Mouse (Mus musculus): ENCODE data around the gene Bricd5. TPM values are rescaled to one million over a fixed set of nuclear protein-coding genes. Genes with fewer than 3 reads are reported as not detected.

The Bricd5 gene
- polyA plus RNA-seq, 1 experiment = 2.3 TPM

DNA sequence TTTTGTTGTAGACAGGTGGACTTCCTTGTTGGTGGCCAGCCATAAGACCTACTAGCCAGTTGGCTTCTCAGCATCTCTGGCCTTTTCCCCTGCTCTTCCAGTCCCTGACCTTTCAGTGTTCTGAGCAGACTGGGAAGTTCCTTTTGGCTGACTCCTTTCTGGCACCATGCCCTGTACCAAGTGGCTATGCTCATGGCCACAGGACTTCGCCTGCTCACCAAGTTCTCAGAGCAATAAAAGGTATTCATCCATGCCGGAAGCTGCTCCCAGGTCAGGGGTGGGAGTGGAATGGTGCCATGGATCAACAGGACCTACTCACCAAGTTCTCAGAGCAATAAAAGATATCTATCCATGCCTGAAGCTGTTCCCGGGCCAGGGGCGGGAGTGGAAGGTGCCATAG, 1.2 kb upstream of the Bricd5 start:
- Histone ChIP-seq H3K4me3 (ENCODE audit: low read depth, low read length) (peak overlapping the region; percentile 8; the same call in 1 of the 2 replicates), H3K36me3 (ENCODE audit: control insufficient read depth, insufficient read depth, low read length) (peaks cover 28% of the 10 kb centered on the region), H3K4me1 (ENCODE audit: control insufficient read depth, insufficient read depth, insufficient read length, low read length) (peaks cover 31% of the 10 kb centered on the region), H3K27ac (ENCODE audit: insufficient read depth, low read depth, low read length) (peak overlapping the region; percentile 96), H3K27me3 (ENCODE audit: control insufficient read depth, insufficient read depth, low read length) (no peaks in the 10 kb centered on the region)
- TF ChIP-seq POLR2A (IDR thresholded peaks at IDR 0.05; ENCODE audit: low read depth, low read length) = peak; percentile 67; the same call in 1 of the 2 replicates
- TF ChIP-seq CTCF (IDR thresholded peaks at IDR 0.05; ENCODE audit: extremely low read depth, insufficient read length, insufficient replicate concordance, low read depth, low read length) = no peak
- 18% methylated on average over 4 of the region's 4 CpGs for WGBS

DNA sequence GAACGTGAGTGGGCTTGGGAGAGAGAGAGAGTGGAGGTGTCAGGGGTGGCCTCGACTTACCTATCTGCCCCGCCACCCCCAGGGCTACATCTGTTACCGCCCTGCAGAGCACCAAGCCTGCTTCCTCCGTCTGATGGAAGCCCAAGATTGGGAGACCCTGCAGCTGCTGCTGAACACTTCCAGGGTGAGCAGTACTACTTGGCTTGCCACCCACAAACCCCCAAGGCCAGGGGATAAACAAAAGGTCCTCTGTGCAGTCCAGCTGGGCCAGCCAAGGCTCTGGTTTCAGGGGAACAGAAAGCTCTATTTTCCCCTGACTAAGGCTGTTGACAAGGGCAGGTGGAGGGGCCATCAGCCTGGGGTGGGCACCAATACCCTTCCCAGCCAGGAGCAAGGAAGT, 873 bp downstream of the Bricd5 start:
- TF ChIP-seq CTCF (IDR thresholded peaks at IDR 0.05; ENCODE audit: extremely low read depth, insufficient read length, insufficient replicate concordance, low read depth, low read length) = no peak
- TF ChIP-seq POLR2A (IDR thresholded peaks at IDR 0.05; ENCODE audit: low read depth, low read length) = no peak
- Histone ChIP-seq H3K36me3 (ENCODE audit: control insufficient read depth, insufficient read depth, low read length) (peaks cover 28% of the 10 kb centered on the region), H3K4me3 (ENCODE audit: low read depth, low read length) (no peak overlapping the region), H3K4me1 (ENCODE audit: control insufficient read depth, insufficient read depth, insufficient read length, low read length) (peaks cover 39% of the 10 kb centered on the region), H3K27ac (ENCODE audit: insufficient read depth, low read depth, low read length) (no peak overlapping the region), H3K27me3 (ENCODE audit: control insufficient read depth, insufficient read depth, low read length) (no peaks in the 10 kb centered on the region)
- WGBS = 86% methylated on average over 5 of the region's 5 CpGs

- WGBS = 84% methylated on average over 6 of the region's 6 CpGs
- Histone ChIP-seq H3K4me3 (ENCODE audit: low read depth, low read length) (no peak overlapping the region), H3K27ac (ENCODE audit: insufficient read depth, low read depth, low read length) (no peak overlapping the region), H3K4me1 (ENCODE audit: control insufficient read depth, insufficient read depth, insufficient read length, low read length) (peaks cover 39% of the 10 kb centered on the region), H3K36me3 (ENCODE audit: control insufficient read depth, insufficient read depth, low read length) (peaks cover 28% of the 10 kb centered on the region), H3K27me3 (ENCODE audit: control insufficient read depth, insufficient read depth, low read length) (no peaks in the 10 kb centered on the region)
- no peak for TF ChIP-seq CTCF (IDR thresholded peaks at IDR 0.05; ENCODE audit: extremely low read depth, insufficient read length, insufficient replicate concordance, low read depth, low read length)
- TF ChIP-seq POLR2A (IDR thresholded peaks at IDR 0.05; ENCODE audit: low read depth, low read length) = no peak
Measured at GRCm38 (mm10) chr17:24475586-24475985, 1.9 kb downstream of the Bricd5 start.

- peaks cover 35% of the 10 kb centered on the region for H3K4me1 ChIP-seq (ENCODE audit: control insufficient read depth, insufficient read depth, insufficient read length, low read length)
- no peak overlapping the region for H3K4me3 ChIP-seq (ENCODE audit: low read depth, low read length)
- H3K27me3 ChIP-seq (ENCODE audit: control insufficient read depth, insufficient read depth, low read length) = no peaks in the 10 kb centered on the region
- no peak for TF ChIP-seq CTCF (IDR thresholded peaks at IDR 0.05; ENCODE audit: extremely low read depth, insufficient read length, insufficient replicate concordance, low read depth, low read length)
- TF ChIP-seq POLR2A (IDR thresholded peaks at IDR 0.05; ENCODE audit: low read depth, low read length) = no peak
- WGBS = 87% methylated on average over 10 of the region's 10 CpGs
- no peak overlapping the region for H3K27ac ChIP-seq (ENCODE audit: insufficient read depth, low read depth, low read length)
- H3K36me3 ChIP-seq (ENCODE audit: control insufficient read depth, insufficient read depth, low read length) = peaks cover 28% of the 10 kb centered on the region
Measured at GRCm38 (mm10) chr17:24476022-24476776, 2.5 kb downstream of the Bricd5 start.

- H3K27ac ChIP-seq (ENCODE audit: insufficient read depth, low read depth, low read length) = peak overlapping the region; percentile 1; the same call in 1 of the 2 replicates
- H3K27me3 ChIP-seq (ENCODE audit: control insufficient read depth, insufficient read depth, low read length) = no peaks in the 10 kb centered on the region
- H3K4me3 ChIP-seq (ENCODE audit: low read depth, low read length) = no peak overlapping the region
- TF ChIP-seq POLR2A (IDR thresholded peaks at IDR 0.05; ENCODE audit: low read depth, low read length) (no peak), CTCF (IDR thresholded peaks at IDR 0.05; ENCODE audit: extremely low read depth, insufficient read length, insufficient replicate concordance, low read depth, low read length) (no peak)
- H3K36me3 ChIP-seq (ENCODE audit: control insufficient read depth, insufficient read depth, low read length) = peaks cover 28% of the 10 kb centered on the region
- WGBS = 84% methylated on average over 20 of the region's 20 CpGs
- H3K4me1 ChIP-seq (ENCODE audit: control insufficient read depth, insufficient read depth, insufficient read length, low read length) = peaks cover 31% of the 10 kb centered on the region
Measured at GRCm38 (mm10) chr17:24477053-24477984, 3.6 kb downstream of the Bricd5 start.

GRCm38 (mm10) chr17:24477985-24478600, 4.4 kb downstream of the Bricd5 start:
- peak overlapping the region; percentile 52 for H3K27ac ChIP-seq (ENCODE audit: insufficient read depth, low read depth, low read length)

More at GRCm38 (mm10) chr17:24477985-24478600, 4.4 kb downstream of the Bricd5 start:
- 17% methylated on average over 11 of the region's 11 CpGs for WGBS
- TF ChIP-seq POLR2A (IDR thresholded peaks at IDR 0.05; ENCODE audit: low read depth, low read length) (no peak; the same call in 1 of the 2 replicates), CTCF (IDR thresholded peaks at IDR 0.05; ENCODE audit: extremely low read depth, insufficient read length, insufficient replicate concordance, low read depth, low read length) (no peak)
- H3K27me3 ChIP-seq (ENCODE audit: control insufficient read depth, insufficient read depth, low read length) = no peaks in the 10 kb centered on the region
- H3K36me3 ChIP-seq (ENCODE audit: control insufficient read depth, insufficient read depth, low read length) = peaks cover 28% of the 10 kb centered on the region
- peak overlapping the region; percentile 84 for H3K4me3 ChIP-seq (ENCODE audit: low read depth, low read length)
- peaks cover 27% of the 10 kb centered on the region for H3K4me1 ChIP-seq (ENCODE audit: control insufficient read depth, insufficient read depth, insufficient read length, low read length)

Data from small intestine, adult 2 months (tissue).